Mouse (Mus musculus) left cerebral cortex, postnatal 14 days (tissue): Measurements from ENCODE around the gene Mitf. TPM values are rescaled to one million over a fixed set of nuclear protein-coding genes. Genes with fewer than 3 reads are reported as not detected.

Experiments
- DNase-seq, 2 experiments: peaks; one replicate each; pipeline ENCODE4 v3.0.0; 2021 to 2022; ENCODE audit warnings: low spot score in 2 of 2, mixed read lengths in 1 of 2
- intact Hi-C: fragments of 180-260 bp; cut with DNase I; formaldehyde crosslinking; loops from one replicate; pipeline ENCODE4 v1.15.1; 2025
- total RNA-seq, 2 experiments: library from RNA; stranded (reverse); gene quantifications; 2 replicates each; pipeline ENCODE4 v1.2.3; 2021

Gene Mitf
- total RNA-seq, 2 experiments from 2014 or later: 5.0 to 5.5 TPM

DNA sequence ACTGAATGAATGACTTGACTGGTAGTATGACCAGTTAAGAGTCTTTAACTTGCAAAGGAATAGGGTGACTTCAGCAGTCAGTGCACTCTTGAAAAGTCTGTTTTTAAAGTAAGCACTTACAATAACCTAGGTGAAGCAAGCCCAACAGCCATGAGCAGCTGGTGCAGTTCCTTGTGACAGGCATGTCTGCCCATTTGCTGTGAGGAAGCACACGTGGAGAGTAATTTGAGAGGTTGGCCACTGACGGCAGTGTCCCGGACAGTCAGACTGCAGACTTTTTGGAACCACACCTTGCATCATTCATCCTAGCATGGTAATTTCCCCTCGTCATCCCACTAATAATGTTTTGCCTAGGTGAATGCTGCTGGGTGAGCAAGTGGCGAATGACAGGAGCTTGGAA, 12.1 kb downstream of the Mitf start:
- intact Hi-C loops: no loop called here
- DNase-seq: no peak

DNA sequence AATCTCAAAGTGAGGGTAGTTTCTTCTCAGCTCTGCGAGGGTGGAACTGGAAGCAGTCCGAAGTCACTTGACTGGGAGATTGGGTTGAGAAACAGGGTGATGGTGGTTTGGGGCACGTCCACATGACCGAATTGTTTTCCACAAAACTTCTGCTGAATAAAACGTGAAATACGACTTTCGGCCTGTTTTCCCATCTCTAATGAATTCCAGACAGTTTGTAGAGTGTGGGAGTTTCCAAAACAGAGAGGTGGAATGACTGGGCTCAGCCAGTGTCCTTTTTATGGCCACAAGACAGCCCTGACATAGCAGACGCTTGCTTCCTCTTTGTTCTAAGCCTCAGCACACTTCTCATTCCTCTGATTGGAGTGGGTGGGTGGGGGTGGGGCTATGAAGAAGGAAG, 13.7 kb downstream of the Mitf start:
- intact Hi-C loops: no loop called here
- DNase-seq: no peak

DNA sequence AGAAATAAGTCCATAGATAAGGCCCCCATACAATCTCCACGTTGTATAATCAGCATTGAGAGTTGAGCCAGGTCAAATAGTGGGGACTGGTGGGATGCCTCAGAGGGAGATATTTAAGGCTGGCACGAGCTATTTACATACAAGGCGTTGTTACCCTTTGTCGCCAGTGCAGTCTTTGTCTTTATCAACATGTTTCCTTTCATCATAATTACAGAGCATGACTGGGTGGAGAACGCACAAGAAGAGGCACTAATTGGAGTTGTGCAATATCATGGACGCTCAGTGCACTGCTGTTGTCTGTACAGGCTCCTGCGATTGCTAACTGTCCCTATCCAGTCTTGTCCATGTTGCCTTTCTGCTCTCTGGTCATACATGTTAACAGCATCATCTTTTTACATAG, 15.0 kb downstream of the Mitf start:
- intact Hi-C loops: no loop called here
- no peak for DNase-seq

DNA sequence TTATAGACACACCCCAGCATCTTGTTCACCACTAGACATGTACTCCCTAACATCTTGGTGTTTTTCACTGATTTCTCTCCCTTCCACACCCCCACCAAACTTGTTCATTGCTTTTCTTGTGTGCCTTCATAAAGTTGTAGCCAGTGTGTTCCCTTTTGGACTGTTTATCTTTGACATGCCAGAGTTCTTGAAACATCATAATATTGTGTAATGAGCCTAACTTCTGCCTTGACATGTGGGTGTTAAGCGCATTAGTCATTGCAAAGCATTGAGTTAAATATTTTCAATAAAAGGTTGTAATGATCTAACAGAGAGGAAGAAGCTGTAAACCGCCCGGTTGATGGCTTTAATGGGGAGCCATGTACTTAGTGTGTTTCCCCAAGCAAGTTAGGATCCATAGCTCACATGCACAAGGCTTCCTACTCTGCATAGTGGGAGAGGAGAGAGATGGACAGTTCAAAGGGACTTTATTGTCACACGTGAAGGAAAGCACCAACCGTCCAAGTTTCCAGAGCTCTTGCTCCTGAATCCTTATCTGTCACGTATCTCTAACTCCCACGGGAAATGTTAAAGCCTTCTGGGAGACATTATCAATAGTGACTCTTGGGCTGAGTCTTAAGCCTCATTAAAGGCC, 19.9 kb downstream of the Mitf start:
- no peak for DNase-seq
- intact Hi-C loops: no loop called here

DNA sequence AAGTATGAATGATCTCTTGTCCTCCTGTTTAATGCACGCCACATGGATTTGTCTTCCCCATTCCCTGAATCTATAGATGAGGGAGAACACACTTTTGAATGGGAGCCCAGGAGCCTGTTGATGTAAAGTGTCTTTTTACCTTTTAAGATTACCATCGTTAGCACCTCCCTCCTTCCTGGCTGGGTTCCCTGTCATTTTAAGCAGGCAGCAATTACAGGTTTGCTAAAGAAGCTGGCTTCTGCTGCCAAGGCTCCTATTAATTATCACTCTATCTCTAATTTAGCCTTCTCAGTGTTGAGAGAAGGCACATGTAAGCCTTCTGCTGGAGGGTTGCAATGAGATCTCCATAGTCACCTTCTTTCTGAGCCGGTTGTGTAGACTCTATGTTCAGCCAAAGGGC, 21.2 kb downstream of the Mitf start:
- intact Hi-C loops: no loop called here
- DNase-seq: no peak

DNA sequence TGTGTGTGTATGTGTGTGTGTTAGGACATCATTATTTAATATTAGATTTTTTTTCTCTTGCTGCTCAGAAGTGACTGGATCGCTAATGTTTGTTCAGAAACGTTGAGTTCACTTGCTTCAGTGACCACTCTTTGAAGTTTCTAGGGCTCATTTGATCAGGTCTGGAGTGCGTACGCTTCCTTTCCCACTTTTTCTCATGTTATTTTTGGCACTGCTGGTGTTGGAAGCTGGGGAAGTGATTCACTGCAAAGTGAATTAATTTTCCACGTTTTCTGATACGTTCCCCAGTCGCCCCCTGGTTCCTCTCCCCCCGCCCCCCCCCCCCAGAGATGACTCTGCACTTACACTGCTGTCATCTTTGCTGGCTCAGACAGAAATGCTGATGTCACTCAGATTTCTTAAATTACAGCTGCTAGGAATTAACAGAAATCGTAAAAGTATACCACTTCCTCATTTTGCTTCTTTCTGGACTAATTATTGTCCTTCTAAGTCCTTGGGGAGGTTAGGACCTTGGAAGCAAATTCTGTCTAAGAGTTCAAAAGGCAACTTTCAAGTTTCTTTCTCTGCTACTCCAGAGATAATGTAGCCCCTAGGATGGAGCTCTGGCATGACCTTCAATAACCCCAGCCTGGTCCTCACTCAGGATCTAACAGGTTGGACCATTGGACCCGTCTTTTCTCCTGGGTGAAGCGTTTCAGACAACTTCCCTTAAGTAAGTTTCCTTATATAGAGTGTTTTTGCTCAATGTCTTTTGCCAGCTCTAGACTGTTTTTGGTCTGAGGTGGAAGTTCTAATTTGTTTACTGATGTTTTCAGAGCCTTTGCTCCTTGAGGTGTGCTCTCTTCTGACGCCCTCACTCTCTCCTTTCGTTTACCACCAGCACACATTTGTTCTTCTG, 22.2 kb downstream of the Mitf start:
- intact Hi-C loops: no loop called here

DNA sequence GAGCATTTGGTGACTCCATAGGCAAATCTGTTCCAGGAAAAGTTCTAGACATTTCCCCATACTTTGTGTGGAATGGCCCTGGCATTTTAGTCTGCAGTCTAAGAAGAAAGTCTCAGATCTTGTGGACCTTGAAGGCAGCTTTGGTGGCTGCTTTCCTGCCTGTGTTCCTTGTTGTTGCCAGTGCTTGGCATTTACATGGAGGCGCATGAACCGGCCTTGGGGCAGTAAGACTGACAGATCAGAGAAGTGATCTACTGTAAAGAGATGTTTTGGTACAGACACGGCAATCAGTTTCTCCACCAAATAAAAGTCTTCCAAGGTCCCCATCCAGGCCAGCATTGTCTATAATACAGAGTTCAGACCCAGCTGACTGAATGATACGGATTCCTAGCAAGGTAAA, 25.6 kb downstream of the Mitf start:
- intact Hi-C loops: no loop called here
- no peak for DNase-seq

More for the DNA sequence above, 22.2 kb downstream of the Mitf start:
- DNase-seq: no peak

DNA sequence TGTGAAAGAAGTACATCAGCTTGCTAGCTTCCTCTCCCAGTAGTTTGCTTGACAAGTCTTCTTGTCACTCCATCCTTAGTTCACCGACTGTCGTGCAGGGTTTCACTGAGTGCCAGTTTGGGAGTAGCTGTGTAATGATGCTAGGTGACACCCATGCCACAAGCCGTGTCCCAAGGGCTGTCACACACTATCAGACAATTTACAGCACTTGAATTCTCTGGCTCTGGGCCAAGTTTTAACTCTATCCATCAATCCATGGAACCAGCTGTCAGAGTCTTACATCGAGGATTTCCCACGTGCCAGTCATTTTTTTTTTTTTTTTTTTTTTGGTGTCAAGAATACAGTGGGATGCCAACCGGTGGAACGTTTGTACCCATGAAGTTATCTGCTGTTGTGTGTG, 29.3 kb downstream of the Mitf start:
- DNase-seq: no peak
- intact Hi-C loops: no loop called here

DNA sequence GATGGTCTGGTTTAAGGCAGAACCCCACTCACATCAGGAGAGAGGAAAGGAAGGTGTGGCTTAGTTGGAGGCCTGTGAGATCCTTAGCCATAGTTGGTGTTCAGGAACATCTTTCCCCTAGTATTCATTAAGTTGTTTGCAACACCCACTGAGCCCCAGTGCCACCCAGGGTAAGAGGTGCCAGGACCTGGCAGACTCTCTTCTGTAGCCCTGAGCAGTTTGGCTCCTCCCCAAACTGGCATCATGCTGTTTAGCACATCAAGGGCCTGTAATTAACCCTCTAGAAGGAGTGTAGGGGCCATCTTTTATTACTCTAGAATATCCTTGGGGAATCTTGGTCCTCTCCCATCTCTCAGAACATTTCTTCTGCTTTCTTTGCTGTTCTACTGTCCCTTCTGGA, 30.9 kb downstream of the Mitf start:
- intact Hi-C loops: no loop called here
- no peak for DNase-seq

DNA sequence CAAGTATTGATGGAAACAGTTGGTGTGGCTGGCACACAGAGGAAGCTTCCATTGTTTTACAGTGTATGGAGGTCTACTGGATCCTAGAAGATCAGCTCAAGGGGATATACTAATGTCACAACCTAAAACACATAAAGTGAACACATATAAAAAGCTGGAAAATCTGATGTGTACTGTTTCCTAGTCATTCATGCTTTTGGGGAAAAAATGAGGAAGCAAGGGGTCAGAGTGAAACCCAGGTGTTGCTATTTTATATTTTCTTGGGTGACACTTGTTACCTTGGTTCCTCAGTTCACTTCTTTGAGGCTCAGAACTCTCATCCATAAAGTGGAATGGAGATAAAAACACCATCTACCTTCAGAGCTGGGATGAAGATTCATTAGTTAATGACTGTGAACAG, 32.7 kb downstream of the Mitf start:
- intact Hi-C loops: no loop called here
- no peak for DNase-seq

DNA sequence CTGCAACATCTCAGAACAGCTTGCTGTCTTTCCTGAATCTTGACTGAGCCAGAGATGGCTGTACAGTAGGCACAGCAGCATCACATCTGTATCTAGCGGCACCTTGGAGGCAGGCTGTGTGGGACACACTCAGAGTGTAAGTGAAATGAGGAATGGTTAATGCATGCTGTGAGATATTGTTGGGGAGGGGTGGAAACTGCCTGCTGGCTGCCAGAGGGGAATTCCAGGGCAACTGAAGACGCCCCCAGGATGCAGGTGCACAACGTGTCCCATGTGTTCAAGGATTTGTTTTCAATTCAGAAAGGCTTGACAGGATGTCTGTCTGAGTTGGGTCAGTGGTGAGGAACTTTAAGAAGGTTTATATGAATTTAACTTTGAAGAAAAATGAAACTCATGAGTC, 37.3 kb downstream of the Mitf start:
- DNase-seq: no peak
- intact Hi-C loops: no loop called here

DNA sequence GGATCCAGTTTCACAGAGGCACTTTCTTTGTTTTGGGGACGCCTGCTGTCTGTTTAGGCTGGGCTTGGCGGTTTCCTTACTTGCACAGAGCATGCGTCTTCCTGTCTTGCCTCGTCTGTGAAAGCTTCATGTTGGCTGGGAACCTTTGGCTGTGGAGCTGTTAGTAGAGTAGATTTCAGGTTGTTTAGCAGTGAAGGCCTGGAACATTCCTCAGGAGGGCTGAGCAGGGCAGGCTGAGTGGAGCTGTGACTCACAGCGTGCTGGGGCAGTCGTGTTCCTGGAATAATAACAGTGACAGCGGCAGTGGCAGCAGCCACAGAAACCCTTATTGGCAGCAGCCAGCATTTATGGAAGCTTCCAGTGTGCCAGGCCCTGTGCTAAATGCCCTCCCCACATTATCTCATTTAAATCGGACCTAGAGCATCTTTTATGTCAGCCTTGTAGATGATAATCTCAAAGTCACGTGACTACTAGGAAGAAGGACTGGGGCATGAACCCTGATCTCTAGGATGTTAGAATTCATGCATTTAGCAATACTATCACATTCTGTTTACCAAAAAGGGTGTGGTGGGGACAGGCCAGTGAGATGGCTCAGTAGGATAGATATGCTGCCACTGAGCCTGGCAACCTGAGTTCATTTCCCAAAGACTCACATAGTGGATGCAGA, 41.5 kb downstream of the Mitf start:
- intact Hi-C loops: no loop called here
- DNase-seq: no peak

DNA sequence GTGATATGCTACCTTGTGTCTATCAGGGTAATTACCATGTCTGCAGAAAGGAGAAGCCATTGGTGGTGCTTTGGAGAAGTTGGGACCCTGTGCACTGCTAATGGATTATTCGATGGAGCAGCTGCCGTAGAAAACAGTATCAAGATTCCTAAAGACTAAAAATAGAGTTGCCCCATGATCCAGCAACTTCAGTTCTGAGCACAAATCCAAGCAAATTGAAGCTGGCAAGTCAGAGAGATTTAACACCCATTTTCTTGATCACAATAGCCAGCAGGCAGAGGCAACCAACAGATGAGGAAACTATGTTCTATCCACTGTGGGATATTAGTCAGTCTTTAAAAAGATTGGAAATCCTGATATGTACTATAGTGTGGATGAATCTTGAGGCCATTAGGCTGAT, 47.4 kb downstream of the Mitf start:
- no peak for DNase-seq
- intact Hi-C loops: no loop called here

DNA sequence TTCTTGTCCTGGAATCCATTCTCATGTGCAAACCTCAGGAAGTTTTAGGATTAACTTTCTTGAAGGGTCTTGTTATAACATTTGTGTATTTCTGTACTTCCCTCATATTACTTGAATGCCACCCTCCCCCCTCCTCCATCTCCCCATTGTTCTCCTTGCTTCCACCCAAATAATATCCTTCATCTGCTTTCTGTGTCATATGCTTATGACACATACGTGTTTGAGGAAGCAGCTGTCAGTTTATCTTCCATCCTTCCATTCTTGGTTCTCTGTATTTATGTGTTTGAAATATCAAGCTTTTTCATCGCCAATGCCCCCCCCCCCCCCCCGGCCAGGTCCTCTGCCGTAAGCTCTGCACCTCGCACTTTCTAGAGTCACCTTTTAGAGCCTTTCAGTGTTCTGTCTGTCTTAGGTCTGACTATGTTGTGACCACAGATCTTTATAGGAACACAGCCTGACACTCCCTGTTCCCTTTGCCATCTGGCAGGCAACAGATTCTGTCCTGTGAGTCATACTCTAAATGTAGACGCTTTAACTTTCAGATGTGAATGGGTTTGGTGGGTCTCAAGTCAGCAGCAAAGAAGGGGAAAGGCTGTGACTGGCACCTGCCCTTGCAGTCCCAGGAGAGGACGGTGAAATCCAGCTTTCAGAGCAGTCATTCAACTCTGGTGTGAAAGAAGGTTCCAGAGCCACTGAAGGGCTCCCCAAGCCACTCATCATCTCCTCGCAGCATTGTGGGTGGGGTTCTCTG, 48.7 kb downstream of the Mitf start:
- peak; percentile 32 to 49 for DNase-seq
- intact Hi-C loops: no loop called here

DNA sequence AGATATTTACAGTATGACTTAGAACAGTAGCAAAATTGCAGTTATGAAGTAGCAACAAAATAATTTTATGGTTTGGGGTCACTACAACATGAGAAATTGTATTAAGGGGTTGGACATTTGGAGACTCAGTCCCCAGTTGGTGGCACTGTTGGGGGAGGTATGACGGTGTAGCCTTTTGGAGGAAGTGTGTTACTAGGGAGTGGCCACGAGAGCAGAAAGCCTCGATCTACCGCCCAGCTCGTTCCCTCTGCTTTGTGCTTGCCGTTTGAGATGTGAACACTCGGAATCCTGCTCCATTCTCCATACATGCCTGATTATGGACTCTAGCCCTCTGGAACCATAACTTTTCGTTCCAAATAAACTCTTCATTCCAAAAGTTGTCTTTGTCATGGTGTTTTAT, 49.6 kb downstream of the Mitf start:
- DNase-seq: no peak
- intact Hi-C loops: no loop called here

DNA sequence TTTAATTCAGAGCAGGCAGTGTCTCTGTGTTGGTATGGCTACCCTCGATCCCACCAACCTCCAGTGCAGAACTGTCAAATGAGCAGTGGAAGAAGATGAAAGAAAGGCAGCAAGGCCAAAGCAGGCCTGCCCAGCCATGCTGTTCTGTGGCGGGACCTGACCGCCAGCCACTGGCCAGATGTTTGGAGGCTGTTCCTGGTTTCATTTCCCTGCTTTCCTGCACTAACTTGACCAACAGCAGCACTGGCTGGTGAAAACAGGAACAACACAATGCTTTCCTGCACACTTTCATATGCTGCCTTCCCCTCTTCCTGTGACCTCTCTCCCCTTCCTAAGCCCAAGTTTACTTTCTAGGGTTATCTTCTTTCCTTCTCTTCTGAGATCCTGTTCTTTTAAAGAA, 50.8 kb downstream of the Mitf start:
- intact Hi-C loops: no loop called here
- peak in 1 of 2 experiments; percentile 18 for DNase-seq

DNA sequence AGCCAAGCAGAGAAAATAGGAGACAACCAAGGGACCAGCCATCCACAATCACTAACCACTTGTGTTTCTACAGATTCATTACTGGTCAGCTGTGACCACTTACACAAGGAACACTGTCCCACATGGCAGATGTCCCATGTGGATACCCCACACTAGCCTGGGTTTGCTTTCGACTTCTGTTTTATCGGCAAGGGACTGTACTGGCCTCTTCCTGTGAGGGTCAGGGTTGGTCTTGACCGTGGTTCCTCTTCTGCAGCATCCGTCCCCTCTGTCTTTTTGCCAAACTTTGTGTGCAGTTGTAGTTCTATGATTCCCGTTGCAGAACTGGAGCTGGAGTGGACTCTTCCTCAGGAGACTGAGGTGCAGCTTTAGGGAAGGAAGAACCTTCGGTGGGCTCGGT, 59.7 kb downstream of the Mitf start:
- no peak for DNase-seq
- intact Hi-C loops: no loop called here

DNA sequence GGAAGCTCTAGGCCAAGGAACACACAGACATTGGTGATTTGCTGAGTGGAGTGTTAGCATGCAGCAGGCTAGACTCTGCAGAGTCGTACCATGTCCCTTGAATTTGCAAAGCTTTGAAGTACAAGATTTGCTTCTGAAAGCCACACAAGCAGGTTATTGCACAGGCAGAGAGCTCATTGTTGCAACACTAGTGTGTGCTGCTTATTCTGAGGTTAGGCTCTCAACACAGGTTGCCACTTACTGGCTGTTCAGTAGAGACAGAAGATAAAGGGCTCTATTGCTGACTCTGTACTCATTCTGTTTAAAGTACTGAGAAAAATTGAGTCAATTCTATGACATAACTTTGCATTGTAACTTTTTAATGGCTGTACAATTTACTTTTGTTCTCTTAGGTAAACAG, 61.2 kb downstream of the Mitf start:
- intact Hi-C loops: no loop called here
- DNase-seq: no peak

DNA sequence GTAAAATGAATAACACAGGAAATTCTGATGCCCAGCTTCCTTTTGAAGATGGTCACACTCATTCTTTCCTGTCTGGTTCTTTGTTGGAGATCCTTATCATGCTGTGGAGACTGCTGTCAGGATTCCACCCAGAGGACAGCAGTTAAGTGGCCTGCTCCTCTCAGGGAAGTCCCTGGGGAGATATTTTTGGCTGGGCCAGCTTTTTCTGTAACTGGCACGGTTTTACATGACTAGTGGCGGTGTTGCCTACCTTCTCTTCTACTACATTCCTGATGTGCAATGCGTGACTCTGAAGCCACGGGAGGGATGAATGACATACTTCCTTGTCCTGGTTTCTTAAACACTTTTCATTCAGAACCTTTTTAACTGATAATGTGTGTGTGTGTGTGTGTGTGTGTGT, 63.1 kb downstream of the Mitf start:
- intact Hi-C loops: no loop called here
- DNase-seq: no peak
